Mouse (Mus musculus) midbrain, embryonic 14.5 days (tissue): ENCODE data around the gene Trem1. TPM values are rescaled to one million over a fixed set of nuclear protein-coding genes. Genes with fewer than 3 reads are reported as not detected.

Experiments used
- ATAC-seq: fragments of 200-750 bp; cut with Nextera tagmentation; 2 replicates; pipeline ENCODE4 v1.8.0; 2017; ENCODE audit warnings: moderate number of reproducible peaks, moderate library complexity; ENCODE audit not compliant: low FRiP score, low TSS enrichment
- DNase-seq: peaks from one replicate; pipeline ENCODE4 v3.0.0-alpha.2; 2015
- H3K27ac ChIP-seq: fragments of 300-500 bp; sonication (generic); replicated peaks from 2 replicates; pipeline ENCODE4 v1.5.1; 2014; ENCODE audit warnings: mild to moderate bottlenecking, low read depth, low read length, moderate library complexity
- H3K27me3 ChIP-seq: fragments of 300-500 bp; sonication (generic); 2 replicates; pipeline ENCODE4 v1.6.1; 2014; ENCODE audit warnings: low read length, control low read depth, mixed read lengths; ENCODE audit not compliant: control insufficient read depth, insufficient read depth
- H3K36me3 ChIP-seq: fragments of 300-500 bp; sonication (generic); 2 replicates; pipeline ENCODE4 v1.6.1; 2014; ENCODE audit warnings: low read length, control low read depth; ENCODE audit not compliant: control insufficient read depth, insufficient read depth
- H3K4me1 ChIP-seq: fragments of 300-500 bp; sonication (generic); 2 replicates; pipeline ENCODE4 v1.6.1; 2014; ENCODE audit warnings: mild to moderate bottlenecking, antibody characterized with exemption, low read length, control low read depth; ENCODE audit not compliant: control insufficient read depth, insufficient read depth
- H3K4me2 ChIP-seq: fragments of 300-500 bp; sonication (generic); 2 replicates; pipeline ENCODE4 v1.6.1; 2014; ENCODE audit warnings: mild to moderate bottlenecking, low read length, moderate library complexity
- H3K4me3 ChIP-seq: fragments of 300-500 bp; sonication (generic); replicated peaks from 2 replicates; pipeline ENCODE4 v1.5.1; 2014; ENCODE audit warnings: low read depth, low read length
- H3K9ac ChIP-seq: fragments of 300-500 bp; sonication (generic); replicated peaks from 2 replicates; pipeline ENCODE4 v1.6.1; 2014; ENCODE audit warnings: mild to moderate bottlenecking, low read length, moderate library complexity
- H3K9me3 ChIP-seq: fragments of 300-500 bp; sonication (generic); 2 replicates; pipeline ENCODE4 v1.6.1; 2016; ENCODE audit warnings: low read length, control low read depth, mixed read lengths; ENCODE audit not compliant: control insufficient read depth
- WGBS: fragments of 180-500 bp; shearing (Covaris S2); extraction: QIAGEN DNeasy Blood & Tissue Kit; methylation state at CpG from one replicate; pipeline ENCODE4 v1.1.7; 2014; 5-methylcytosine and 5-hydroxymethylcytosine counted together
- polyA plus RNA-seq: library from polyadenylated mRNA; unstranded; fragments of >200 nt; fragmentation: Nextera tagmentation; extraction: Ambion mirVana; gene quantifications from 2 replicates; pipeline ENCODE4 v1.2.1, GENCODE M21; 2014

Gene Trem1
- polyA plus RNA-seq, result not detected in 2 replicates

DNA sequence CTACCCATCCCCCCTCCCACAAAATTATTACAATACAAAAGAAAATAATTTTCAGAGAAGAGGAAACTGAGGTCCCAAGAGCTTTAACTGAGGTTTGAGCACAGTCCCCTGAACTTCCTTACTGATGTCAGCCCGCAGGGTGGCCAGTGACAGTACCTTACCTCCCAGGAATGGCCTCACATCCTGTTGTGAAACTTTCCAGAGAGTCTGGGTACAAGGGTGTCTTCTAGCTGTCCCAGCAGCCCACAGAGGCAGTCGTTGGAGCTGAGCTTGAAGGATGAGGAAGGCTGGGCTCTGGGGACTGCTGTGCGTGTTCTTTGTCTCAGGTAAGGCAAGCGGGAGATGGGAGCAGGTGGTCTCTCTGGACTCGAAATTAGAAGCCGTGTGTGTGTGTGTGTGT, at the start of gene Trem1:
Gene Trem1, plus strand, starts transcription at position 251 of the 400 bp plus-strand sequence.
- WGBS, result 80% methylated on average over 6 of the region's 6 CpGs
- ATAC-seq (no peak), DNase-seq (no peak)
- Histone ChIP-seq H3K27me3 (no peaks in the 10 kb centered on the region), H3K4me1 (no peaks in the 10 kb centered on the region), H3K27ac (no peak within 1 kb of the TSS), H3K4me2 (no peak within 1 kb of the TSS), H3K36me3 (no peaks in the 10 kb centered on the region), H3K4me3 (no peak within 1 kb of the TSS), H3K9me3 (no peaks in the 10 kb centered on the region), H3K9ac (no peak within 1 kb of the TSS)

DNA sequence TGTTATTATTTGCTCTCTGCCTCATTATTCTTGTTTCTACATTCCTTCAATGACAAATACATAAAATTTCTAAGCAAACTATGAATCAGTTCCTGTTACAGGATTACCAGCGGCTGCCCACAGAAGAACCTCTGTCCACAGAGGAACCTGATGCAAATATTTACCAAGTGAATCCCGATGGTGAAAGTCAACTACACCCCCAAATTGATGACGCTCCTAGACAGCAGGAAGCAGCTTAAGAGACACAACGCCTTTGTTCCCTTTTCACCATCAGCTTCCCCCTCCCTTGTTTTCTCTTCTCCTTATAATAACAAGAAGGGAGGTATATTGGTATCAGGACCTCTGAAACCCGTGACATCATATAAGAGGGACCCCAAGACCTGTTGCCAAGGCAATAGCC, 47.3 kb upstream of the Trem1 start:
- no peaks in the 10 kb centered on the region for H3K9me3 ChIP-seq
- H3K27ac ChIP-seq, result no peak overlapping the region
- H3K4me3 ChIP-seq, result no peak overlapping the region
- H3K36me3 ChIP-seq, result no peaks in the 10 kb centered on the region
- H3K4me2 ChIP-seq, result no peak overlapping the region
- no peaks in the 10 kb centered on the region for H3K27me3 ChIP-seq
- ATAC-seq (no peak), DNase-seq (no peak)
- no peak overlapping the region for H3K9ac ChIP-seq
- WGBS, result 80% methylated on average over 5 of the region's 5 CpGs
- no peaks in the 10 kb centered on the region for H3K4me1 ChIP-seq

DNA sequence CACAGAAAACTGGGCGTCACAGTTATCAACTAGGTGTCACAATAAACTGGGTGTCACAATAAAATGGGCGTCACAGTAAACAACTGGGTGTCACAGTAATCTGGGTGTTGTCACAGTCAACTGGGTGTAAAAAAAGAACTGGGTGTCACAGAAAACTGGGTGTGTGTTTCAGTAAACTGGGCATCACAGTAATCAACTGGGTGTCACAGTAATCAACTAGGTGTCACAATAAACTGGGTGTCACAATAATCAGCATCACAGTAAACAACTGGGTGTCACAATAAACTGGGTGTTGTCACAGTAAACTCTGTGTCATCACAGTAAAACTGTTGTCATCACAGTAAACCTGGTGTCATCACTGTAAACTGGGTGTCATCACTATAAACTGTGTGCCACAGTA, 40.2 kb upstream of the Trem1 start:
- Histone ChIP-seq H3K36me3 (no peaks in the 10 kb centered on the region), H3K27me3 (no peaks in the 10 kb centered on the region), H3K4me1 (no peaks in the 10 kb centered on the region), H3K9me3 (no peaks in the 10 kb centered on the region), H3K9ac (no peak overlapping the region), H3K4me2 (no peak overlapping the region), H3K4me3 (no peak overlapping the region), H3K27ac (no peak overlapping the region)
- DNase-seq (no peak), ATAC-seq (no peak)
- 85% methylated on average over 2 of the region's 2 CpGs for WGBS

DNA sequence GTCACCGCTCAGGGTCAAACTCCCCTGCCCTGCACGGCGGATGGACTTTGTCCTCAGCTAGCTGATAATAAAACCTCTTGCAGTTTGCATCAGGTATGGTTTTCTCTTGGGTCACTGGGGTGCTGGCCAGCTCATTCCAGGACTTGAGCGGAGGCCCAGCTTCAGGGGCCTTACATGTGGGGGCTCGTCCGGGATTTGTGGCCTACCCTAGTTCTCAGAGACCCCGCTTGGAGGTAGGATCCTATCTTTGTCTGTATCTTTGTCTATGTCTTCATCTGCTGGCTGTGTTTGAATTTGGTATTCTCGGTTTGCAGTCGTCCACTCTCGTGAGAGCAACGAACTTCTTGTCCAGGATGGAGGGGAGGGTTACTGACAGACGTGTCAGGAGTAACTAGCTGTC, 29.5 kb upstream of the Trem1 start:
- 95% methylated on average over 12 of the region's 12 CpGs for WGBS
- no peaks in the 10 kb centered on the region; the same call in 1 of the 2 replicates for H3K9me3 ChIP-seq
- no peak for DNase-seq

DNA sequence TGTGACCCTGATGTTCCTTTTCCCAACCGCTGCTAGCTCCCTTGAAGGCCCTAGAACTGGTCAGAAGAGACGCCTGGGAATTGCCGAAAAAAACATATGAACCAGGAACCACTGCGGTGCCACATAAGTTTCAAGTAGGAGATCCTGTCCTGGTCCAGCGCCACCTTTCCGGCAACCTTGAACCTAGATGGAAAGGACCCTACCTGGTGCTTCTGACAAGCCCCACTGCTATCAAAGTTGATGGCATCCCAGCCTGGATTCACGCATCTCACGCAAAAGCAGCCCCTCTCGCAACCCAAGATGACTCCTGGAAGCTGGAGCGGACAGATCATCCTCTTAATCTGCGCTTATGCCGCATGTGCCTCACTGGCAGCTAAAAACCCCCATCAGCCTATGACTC, 20.0 kb upstream of the Trem1 start:
- H3K9me3 ChIP-seq, result no peaks in the 10 kb centered on the region
- no peak overlapping the region for H3K27ac ChIP-seq
- no peak for DNase-seq
- no peaks in the 10 kb centered on the region for H3K36me3 ChIP-seq
- no peak overlapping the region for H3K9ac ChIP-seq
- H3K4me2 ChIP-seq, result no peak overlapping the region
- H3K27me3 ChIP-seq, result no peaks in the 10 kb centered on the region
- H3K4me1 ChIP-seq, result no peaks in the 10 kb centered on the region
- 96% methylated on average over 12 of the region's 12 CpGs for WGBS
- ATAC-seq, result no peak
- no peak overlapping the region for H3K4me3 ChIP-seq

More for the DNA sequence above, 29.5 kb upstream of the Trem1 start:
- no peak overlapping the region for H3K4me2 ChIP-seq
- no peak overlapping the region for H3K4me3 ChIP-seq
- no peaks in the 10 kb centered on the region for H3K27me3 ChIP-seq
- no peak for ATAC-seq
- no peak overlapping the region for H3K9ac ChIP-seq
- H3K36me3 ChIP-seq, result no peaks in the 10 kb centered on the region
- H3K4me1 ChIP-seq, result no peaks in the 10 kb centered on the region
- no peak overlapping the region for H3K27ac ChIP-seq

DNA sequence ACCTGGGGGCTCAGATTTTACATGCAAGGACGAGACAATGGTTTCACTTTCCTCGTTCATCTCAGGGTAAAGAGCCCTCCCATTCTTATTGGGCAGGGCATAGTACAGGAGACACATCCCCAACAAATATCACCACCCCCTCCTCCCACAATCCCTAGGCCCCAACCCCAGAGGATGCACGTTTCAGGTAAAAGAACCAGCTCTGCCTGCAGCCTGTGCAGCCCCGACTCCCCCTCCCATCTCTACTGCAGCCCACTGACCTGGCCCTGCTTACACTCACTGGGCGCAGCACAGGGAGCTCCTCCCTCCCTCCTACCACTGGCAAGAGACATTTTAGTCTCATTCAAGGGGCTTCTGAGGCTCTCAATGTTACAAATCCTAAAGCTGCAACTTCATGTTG, 19.1 kb upstream of the Trem1 start:
- H3K4me2 ChIP-seq, result no peak overlapping the region
- no peak overlapping the region for H3K4me3 ChIP-seq
- no peaks in the 10 kb centered on the region for H3K9me3 ChIP-seq
- no peaks in the 10 kb centered on the region for H3K36me3 ChIP-seq
- DNase-seq (no peak), ATAC-seq (no peak)
- H3K27ac ChIP-seq, result no peak overlapping the region
- H3K9ac ChIP-seq, result no peak overlapping the region
- H3K4me1 ChIP-seq, result no peaks in the 10 kb centered on the region
- 65% methylated on average over 5 of the region's 5 CpGs for WGBS
- H3K27me3 ChIP-seq, result no peaks in the 10 kb centered on the region

DNA sequence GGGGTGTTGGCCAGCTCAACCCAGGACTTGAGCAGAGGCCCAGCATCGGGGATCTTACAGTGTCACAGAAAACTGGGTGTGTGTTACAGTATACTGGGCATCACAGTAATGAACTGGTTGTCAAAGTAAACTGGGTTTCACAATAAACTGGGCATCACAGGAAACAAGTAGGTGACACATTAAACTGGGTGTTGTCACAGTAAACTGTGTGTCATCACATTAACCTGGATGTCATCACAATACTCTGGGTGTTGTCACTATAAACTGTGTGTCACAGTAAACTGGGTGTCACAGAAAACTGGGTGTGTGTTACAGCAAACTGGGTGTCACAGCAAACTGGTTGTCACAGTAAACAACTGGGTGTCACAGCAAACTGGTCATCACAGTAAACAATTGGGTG, 17.1 kb upstream of the Trem1 start:
- Histone ChIP-seq H3K4me3 (no peak overlapping the region), H3K36me3 (no peaks in the 10 kb centered on the region), H3K27ac (no peak overlapping the region), H3K27me3 (no peaks in the 10 kb centered on the region), H3K9ac (no peak overlapping the region), H3K4me1 (no peaks in the 10 kb centered on the region), H3K4me2 (no peak overlapping the region), H3K9me3 (no peaks in the 10 kb centered on the region)
- 93% methylated on average over 1 of the region's 1 CpGs for WGBS
- no peak for DNase-seq
- no peak for ATAC-seq

DNA sequence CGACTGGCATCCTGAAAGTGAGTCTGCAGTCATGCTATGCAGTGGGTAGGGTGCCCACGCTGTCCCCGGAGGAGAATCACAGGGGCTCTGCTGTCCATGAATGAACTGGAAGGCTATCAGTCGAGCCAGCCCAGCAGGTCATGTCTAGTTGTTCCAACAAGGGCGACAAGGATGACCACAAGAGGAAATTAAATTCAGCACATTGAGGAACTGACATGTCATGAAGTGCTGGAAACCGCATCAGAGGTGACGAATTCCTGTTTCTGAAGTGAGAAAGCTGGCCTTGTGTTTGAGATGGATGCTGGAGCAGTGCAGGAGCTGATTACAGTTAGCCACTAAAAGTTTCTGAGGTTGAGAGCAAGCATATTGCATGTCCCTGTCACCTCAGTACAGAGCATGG, 1.9 kb upstream of the Trem1 start:
- 88% methylated on average over 7 of the region's 7 CpGs for WGBS
- H3K9ac ChIP-seq, result no peak overlapping the region
- H3K4me2 ChIP-seq, result no peak overlapping the region
- DNase-seq, result no peak
- H3K36me3 ChIP-seq, result no peaks in the 10 kb centered on the region
- no peak for ATAC-seq
- H3K4me1 ChIP-seq, result no peaks in the 10 kb centered on the region
- no peaks in the 10 kb centered on the region for H3K9me3 ChIP-seq
- H3K27ac ChIP-seq, result no peak overlapping the region
- H3K27me3 ChIP-seq, result no peaks in the 10 kb centered on the region
- no peak overlapping the region for H3K4me3 ChIP-seq

DNA sequence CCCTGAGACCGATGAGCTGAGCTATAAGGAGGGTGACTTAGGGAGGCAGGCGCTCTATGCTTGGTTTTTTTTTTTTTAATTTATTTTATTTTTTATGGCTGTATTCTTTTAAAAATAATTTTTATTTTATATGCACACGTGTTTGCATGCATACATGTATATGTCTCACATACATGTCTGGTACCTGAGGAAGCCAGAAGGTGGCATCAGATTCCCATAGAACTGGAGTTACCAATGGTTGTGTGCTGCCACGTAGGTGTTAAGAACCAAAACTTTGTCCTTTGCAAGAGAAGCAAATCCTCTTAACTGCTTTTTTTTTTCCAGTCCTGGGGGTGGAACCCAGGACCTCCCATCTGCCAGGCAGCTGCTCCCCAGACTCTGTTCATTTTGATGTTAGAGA, 1.2 kb downstream of the Trem1 start:
- Histone ChIP-seq H3K9ac (no peak overlapping the region), H3K4me1 (no peaks in the 10 kb centered on the region), H3K4me2 (no peak overlapping the region), H3K36me3 (no peaks in the 10 kb centered on the region), H3K4me3 (no peak overlapping the region), H3K27ac (no peak overlapping the region), H3K27me3 (no peaks in the 10 kb centered on the region), H3K9me3 (no peaks in the 10 kb centered on the region)
- DNase-seq (no peak), ATAC-seq (no peak)
- WGBS, result 84% methylated on average over 4 of the region's 4 CpGs
